Mouse (Mus musculus): ENCODE results near the gene Cpeb4.
A peak's percentile ranks its signal among the peaks of the same experiment; 100 is the strongest.
"Not testable (repeated sequence)": the region's sequence is repeated elsewhere in the genome, so short reads cannot be mapped to it uniquely, and the experiment has no call there.

Cpeb4 gene

DNA sequence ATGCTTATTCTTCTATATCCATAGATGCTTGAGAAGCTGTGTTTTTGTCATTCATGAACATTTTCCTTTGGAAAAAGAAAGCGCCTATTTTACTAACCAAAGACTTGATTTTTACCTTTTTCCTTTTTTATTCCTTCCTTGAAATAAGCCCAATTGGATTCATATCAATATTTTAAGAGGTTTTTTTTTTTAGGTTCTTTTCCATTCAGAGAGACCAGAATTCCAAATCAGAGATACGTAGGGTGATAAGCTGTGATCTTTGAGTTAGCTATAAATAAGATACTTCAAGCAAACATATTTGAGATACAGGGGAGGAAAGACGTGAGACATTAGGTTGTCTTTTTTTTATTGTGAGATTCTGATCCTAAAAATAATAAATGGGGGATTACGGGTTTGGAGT is at the start of gene Cpeb4:
Gene Cpeb4 (plus strand): TSS at position 301 of the 400 bp plus-strand sequence.
- DNase-seq (ENCODE audit: low read depth in 2 of 2, low spot score in 2 of 2) = no peak

DNA sequence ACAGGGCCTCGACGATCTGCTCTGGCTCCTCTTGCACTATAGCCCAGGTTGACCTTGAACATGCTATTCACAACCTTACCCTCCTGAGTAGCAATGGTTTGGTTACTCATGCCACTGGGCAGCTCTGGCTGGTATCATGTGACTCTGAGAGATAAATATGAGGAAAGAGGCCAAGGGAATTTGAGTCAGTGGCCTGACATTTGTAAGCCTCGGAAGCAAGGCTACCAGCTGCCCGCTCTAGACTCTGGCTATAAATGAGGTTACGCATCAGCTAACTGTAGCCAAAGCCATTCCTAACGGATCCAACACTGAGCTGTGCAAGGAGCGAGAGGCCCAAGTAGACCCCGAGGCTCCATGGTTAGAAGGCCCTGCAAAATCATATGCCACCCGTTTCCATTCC is 49.5 kb upstream of the Cpeb4 start:
- no peak for DNase-seq (ENCODE audit: low read depth in 2 of 2, low spot score in 2 of 2)

DNA sequence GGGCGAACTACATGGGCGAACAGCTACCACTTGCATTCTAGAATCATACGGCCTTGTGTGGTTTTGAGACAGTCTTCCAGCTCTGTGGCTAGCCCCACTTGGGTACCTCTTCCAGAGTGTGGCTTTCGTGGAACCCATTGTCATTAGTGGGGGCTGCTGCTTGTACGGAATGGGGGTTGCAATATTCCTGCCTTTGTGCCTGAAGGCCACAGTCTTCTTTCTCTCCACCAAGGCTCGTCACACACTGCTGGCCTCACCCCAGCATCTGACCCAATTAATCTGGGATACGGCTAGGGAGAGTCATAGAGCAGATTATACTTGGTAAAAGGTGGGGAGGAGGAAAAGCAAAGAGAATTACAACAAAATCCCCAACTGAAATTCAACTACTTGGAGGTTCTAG is 48.5 kb upstream of the Cpeb4 start:
- DNase-seq (ENCODE audit: low read depth in 2 of 2, low spot score in 2 of 2) = no peak

DNA sequence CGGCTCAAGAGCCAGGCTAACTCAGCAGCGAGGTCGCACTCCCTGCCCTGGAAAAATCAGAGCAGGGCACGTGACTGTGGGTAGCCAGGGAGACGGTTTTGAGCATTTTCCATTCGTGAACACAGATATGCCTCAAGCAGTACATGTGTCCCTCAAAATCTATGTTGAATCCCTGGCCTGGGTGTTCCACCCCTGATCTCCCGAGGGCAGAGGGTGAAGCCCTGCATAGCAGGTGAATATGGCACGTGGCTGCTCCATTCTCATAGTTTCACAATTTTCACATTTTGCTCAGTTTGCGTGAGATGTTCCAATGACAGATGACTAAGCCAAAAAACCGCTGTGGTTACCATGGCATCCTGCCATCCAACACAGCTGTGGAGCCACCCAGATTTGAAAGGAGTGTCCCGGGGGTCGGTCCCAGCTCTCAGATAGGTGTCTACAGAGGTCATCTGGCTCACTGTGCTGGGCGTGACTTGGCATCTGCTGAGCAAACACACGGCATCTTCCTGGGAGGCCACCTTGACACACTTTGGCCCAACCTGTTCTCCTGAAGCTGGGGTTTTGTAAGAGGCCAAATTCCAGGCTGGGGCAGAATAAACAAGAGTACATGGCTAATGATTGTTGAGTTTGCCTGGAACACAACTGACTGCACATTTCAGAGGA is 47.4 kb upstream of the Cpeb4 start:
- no peak for DNase-seq (ENCODE audit: low read depth in 2 of 2, low spot score in 2 of 2)

DNA sequence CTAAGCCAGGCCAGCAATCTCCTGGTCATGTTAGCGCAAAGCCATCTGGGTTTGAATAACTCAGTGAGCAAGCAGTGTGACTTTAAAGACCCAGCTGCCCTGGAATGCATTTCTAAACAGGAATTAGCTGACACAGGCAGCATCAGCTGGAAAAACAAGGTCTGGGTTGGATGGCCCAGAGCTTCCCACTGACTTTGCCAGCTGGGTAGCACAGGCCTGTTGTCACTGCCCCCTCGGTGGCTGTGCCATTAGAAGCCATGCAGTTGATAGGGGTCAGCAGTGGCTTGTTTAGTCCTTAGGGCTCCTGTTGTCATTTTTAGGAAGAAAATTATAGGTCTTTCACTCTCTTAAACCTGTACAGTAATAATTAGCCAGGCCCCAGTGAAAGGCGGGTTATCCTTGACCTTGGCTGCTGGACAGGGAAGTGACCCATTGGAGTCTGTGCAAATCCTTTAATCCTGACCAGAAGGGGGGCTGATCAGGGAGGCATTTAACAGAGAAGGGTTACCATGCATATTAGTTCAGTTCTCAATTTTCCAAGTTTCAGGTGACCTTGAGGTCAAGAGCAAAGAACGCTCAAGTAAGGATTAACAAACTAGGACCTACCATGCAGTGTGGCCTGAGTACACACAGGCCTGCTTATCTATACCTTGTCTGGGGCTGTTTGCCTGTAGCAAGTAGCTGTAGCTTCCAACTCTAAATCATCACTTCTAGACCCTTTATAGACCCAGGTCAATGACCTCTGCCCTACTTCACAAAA is 43.8 kb upstream of the Cpeb4 start:
- DNase-seq (ENCODE audit: low read depth in 2 of 2, low spot score in 2 of 2) = no peak

DNA sequence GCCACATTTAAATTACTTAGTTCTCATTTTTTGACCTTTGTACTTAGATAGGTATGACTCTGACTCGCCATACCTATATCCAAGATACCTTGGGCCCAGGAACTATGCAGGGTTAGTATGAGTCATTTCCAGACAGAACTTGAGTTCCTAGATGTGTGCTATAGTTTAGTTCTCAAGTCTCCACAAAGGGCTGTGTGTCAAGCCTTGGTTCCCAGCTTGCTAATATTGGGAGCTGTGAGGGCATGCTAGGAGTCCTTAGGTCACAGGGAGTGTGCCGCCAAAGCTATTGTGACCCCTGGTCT is 43.3 kb upstream of the Cpeb4 start:
- DNase-seq (ENCODE audit: low read depth in 2 of 2, low spot score in 2 of 2) = no peak

DNA sequence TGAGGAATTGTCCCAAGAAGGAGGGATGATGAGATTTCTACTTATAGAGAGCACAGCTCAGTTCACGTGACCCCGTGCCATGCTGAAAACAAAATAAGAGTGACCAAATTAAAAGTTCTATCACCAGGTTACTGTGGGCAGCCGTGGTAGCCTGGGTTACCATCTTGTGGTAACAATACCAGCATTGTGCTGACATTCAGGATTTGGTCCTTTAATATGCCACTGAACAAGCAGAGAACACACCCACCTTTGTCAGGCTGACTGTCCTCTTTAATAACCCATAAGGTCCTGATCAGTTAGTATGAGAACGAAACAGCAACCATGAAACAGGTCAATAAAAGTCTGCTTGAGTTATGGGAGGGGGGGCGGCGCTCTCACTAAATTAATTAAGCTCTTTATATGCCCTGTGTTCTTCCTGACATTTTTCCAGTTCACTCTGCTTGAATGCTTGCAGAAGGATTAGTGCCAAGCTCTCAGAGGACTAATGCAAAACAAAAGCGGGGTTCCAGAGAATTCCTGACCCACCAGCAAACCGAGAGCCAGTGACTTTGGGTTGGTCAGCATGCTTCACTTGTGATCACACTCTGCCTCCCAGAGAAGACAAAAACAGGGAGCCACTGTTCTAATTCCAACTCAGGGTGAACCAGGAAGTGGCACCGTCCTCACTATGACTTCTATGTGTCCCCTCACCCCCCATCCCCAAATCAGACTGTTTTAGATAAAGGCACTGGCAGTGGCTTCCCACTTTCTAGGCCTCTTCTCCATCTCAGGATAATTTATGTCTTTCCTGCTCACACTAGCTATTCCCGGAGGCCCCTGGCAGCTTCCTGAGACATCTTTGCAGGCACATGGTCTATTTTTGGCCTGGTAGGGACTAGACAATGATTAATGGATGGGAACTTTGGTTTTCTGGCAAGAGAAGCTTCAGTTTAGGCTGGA is 41.5 kb upstream of the Cpeb4 start:
- no peak for DNase-seq (ENCODE audit: low read depth in 2 of 2, low spot score in 2 of 2)

DNA sequence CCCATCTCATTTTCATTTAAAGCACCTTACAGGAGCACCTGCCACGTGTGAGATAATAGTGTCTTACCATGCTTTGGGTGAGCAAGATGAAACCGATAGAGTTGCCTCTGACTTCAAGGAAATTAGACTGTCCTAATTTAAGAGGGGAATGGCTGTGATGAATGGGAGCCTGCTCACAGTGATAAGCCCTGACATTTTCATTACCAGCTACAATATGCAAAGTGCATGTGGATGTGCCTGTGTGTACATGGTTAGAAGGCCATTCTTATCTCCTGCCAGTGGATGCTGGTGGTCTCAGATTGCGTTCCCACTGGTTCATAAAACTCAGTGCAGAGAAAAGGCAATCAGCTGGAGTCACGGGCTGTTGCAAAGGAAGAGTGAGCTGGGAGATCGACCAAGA is 40.6 kb upstream of the Cpeb4 start:
- no peak for DNase-seq (ENCODE audit: low read depth in 2 of 2, low spot score in 2 of 2)

DNA sequence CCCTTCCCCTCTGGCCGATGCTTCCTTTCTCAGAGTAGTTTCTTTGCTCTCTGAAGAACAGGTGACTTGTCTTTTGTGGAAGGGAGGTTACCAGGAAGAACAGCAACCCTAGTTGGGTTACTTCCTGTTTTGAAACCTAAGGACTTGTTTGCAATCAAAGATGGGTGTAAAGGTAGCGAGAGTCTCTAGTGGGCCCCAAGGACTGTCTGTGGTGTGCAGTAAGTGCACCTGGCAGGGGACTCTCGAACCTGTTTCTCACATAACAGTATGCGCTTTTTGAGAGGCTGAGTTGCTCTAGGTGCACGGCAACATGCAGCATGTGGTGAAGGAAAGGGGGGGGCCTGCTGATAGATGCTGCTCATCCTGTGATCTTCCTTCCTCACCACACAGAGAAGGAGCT is 40.0 kb upstream of the Cpeb4 start:
- peak in 1 of 2 experiments; percentile 13 for DNase-seq (ENCODE audit: low read depth in 2 of 2, low spot score in 2 of 2)

DNA sequence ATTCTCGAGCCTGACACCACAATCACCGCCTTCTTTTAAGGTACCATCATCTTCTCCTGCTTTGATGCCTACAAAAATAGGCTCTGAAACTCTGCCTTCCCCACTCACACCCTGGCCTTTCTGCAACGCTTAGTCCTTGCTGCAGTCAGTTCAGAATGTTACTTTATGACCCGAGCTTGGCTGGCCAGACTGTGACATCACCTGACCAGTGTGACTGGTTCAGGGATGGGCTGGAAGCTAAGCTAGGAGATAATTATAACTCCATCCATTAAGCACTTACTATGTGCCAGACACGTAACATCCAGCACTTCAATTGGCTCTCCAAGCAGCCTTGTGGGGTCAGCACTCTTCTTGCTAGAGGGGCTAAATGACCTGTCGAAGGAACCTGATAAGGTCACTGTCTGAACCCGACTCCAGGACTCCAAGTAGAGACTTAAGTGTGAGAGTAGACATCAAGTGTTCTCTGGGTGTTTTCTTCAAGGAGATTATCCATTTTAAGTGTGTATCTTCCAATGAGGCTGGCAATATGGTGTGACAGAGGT is 39.5 kb upstream of the Cpeb4 start:
- DNase-seq (ENCODE audit: low read depth in 2 of 2, low spot score in 2 of 2) = no peak

DNA sequence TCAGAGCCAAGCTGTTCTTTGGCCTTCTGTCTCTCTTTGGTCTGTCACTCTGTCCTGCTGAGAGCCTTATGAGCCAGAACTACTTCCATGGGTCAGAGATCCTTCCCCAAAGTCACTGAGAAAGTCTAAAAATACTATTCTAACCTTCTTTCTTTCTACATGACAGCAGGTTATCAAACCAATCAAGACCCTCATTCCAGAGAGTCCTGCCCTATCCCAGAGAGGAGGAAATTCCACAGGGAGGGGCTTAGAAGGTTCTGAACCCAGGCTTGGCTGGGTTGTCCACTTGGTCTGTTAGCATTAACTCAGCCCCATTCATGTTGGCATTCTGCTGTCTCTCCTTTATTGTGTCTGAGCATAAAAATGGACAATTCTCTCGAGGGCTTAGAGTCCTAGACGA is 38.5 kb upstream of the Cpeb4 start:
- DNase-seq (ENCODE audit: low read depth in 2 of 2, low spot score in 2 of 2) = no peak

DNA sequence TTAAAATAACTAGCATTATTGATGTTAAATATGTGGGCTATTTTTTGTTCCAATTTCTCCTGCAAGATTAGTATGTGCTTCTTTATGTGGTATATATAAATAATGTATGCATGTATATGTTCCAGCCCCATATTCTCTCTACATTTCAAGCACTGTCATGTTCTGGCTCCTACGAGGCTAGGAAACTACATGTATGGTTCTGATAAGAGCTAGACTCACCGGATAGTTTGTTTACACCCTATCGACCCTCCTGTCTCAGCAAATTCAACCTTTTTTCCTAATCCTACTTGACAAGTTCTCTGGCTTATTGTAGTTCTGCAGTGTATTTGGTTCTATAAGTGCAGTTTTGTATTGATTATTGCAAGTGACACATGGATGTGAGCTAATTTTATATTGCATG is 36.7 kb upstream of the Cpeb4 start:
- DNase-seq (ENCODE audit: low read depth in 2 of 2, low spot score in 2 of 2) = no peak

DNA sequence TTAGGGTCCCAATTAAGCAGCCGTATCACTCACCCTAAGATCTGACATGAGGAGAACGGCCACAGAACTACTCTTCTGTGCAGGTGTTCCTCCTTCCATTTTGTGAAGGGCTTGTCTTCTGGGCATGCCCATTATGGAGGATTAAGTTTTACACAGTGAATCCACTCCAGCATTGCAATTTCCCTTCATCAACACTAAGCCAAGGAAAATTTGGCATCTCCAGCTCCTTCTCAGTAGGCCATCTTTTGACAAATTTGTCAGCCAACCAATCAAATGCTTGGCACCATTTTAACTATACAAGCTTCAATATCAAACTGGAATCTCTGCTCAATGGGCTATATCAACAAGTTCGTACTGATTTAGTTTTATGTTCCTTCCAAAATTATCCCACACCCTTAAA is 34.8 kb upstream of the Cpeb4 start:
- no peak for DNase-seq (ENCODE audit: low read depth in 2 of 2, low spot score in 2 of 2)

DNA sequence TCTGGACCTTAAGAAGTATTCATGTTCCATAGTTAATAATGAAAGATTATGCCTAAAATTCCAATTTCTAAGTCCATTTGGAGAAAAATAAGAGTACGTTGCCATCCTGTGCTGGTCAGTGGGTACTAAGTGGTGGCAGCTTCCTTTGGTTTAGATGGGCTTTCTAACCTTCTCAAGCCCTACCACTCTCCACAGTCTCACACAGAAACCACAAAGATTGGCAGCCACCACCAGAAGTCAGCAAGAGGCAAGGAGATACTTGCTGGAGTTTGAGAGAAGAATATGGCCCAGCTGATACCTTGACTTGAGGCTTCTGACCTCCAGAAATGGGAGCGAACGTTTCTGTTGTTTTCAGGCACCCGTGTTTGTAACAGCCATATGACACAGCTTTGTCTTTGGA is 34.3 kb upstream of the Cpeb4 start:
- no peak for DNase-seq (ENCODE audit: low read depth in 2 of 2, low spot score in 2 of 2)

DNA sequence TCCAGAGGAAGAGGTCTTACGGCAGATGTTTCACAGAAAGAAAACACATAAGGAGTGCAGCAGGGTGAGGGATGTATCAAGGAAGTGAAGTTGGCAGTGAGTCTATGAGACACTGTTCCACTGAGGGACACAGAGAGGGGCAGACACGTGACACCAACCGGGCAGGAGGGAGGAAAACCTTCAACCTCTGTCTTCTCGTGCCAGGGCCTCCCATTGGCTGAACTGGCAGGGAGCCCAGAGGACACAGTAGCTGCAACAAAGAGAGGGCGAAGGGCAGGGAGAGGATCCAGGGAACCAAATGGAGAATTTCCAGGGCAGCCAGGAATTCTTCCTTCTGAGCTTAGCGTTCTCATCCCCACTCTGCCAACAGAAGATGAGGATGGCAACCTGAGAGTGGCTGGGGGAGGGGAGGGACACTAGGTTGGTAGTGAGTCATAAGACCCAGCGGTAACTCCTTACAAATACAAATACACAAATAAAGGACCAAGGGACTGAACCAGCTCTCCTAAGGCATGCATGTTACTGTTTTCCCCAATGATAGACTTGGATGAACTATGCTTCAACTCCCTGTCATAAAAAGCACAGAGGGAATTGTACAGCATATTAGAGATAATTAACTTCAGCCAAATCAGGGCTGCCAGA is 33.4 kb upstream of the Cpeb4 start:
- DNase-seq (ENCODE audit: low read depth in 2 of 2, low spot score in 2 of 2) = no peak

DNA sequence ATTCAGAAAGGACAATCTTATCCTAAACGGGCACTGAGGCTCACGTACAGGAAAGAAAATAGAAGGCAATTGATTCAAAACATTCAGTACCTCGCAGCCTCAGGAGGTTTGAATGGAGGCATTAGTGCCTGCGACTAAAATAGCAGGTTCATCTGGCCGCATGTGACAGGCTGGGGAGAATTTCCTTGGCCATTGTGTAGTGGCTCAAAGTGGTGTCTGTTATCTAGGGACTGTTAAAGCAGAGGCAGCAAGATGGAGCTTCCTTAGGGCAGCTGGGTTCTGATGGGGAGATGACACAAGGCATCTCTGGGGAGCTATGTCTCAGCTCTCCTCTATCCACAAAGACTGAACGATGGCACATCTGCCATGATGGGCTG is 32.9 kb upstream of the Cpeb4 start:
- DNase-seq (ENCODE audit: low read depth in 2 of 2, low spot score in 2 of 2) = no peak

DNA sequence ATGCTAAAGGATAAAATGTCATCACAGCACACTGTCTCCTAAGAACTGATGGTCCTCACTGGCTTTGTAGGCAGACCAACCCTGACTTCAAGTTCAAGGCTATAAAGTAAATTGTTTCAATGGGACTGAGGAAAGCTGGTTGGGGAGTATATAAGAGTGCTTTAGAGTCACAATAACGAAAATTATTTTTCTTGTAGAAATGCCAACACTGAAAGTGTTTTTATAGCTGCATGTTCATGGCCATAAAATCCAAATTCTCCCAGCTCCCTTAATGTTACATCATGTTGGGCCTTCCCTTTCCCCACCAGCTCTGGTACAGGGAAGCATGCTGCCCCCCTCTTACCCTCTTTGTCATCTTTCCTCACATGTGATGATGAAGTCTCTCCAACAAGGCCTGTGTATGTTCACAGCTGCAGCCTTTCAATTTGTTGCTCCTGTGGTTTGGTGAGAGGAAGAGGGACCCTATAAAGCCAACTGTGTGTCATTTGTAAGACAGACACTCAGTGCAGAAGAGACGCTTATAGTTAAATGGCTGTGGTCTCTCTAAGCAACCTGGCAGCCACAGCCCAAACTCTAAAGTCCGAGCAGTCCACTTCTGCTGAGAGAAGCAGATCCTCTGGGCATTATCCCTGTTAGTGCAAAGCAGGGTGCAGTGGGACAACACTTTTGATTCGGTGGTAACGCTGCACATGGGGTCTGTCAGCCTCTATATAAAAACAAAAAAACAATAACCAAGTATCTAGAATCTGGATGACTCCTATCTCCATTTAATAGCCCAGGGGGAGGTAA is 29.6 kb upstream of the Cpeb4 start:
- no peak for DNase-seq (ENCODE audit: low read depth in 2 of 2, low spot score in 2 of 2)

DNA sequence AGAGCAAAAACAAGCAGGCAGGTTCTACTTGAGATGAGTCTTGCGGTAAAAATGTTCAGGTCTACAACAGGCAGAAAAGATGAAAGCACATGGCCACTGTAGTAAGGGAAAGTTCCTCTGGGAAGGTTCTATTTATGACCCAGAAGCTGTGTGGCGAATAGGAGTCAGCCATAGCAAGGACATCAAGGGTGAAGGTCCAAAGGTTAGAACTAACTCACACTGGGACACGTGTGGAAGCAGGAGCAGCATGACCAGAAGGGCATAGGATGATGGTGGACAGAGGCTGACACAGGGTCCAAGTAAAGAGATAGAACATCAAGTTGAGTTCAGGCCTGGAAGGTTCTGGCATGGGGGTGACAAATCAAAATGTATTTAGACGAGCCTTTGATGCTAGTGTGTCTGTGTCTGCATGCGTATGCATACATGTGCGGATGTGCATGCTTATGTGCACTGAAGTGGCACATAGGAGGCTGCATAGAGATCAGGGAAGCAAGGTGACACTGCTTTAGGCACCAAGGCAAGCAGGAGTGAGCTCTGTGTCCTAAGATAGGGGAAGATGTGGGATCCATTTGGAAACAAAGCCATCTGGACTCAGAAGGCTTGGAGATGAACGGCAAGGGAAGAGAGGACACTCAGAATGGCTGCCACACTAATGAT is 28.7 kb upstream of the Cpeb4 start:
- no peak for DNase-seq (ENCODE audit: low read depth in 2 of 2, low spot score in 2 of 2)

DNA sequence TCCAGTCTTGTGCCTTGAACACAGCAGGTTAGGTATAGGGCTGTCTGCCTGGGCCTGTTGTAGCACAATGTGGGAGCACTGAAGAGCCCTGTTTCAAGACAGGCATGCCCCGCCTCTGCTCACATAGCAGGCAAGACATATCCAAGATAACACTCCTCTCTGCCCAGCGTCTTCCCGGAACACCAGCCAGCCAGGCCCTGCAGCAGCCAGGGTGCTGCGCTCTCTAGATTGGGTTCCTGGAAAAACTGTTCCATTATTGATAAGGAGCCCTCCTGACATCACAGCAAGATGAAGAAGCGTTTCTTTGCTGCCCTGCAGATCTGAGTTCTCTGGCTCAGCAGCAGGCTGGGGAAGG is 28.2 kb upstream of the Cpeb4 start:
- DNase-seq (ENCODE audit: low read depth in 2 of 2, low spot score in 2 of 2) = no peak

DNA sequence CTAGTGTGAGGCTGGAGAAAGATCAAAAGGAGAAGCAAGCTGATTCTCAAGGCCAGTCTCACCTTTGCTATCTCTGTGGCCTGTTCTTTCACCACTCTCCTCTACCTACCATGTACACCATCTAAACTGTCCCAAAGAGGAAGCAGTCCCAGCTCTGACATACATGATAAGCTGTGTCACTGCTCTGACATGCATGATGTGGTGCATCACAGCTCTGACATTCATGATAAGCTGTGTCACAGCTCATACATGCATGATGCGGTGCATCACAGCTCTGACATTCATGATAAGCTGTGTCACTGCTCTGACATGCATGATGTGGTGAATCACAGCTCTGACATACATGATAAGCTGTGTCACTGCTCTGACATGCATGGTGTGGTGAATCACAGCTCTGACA is 26.9 kb upstream of the Cpeb4 start:
- DNase-seq (ENCODE audit: low read depth in 2 of 2, low spot score in 2 of 2) = not testable (repeated sequence)

Data from CD8-positive naive resting alpha-beta T cell, adult 2 months (primary cell).